In the genomic region with DNA sequence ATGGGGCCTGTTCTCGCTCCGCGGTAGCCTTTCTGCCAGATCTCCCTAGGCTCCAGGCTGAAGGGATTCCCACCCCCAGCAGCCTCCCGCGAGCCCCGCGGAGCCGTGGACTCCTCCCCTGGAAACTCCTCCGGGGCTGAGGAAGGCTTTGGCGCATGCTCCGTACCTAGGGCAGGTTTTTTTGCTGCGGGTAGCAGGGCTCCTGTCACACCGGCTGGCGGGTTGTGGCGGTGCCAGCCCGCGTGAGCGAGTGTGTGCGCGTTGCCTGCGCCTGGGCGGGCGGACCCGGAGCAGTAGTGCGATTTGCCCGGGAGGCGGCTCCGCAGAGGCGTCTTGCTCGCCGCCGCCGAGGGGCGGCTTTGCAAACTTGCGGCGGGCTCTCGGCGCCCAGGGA, we compare ENCODE assay signal across 8 mouse cellular contexts. TPM values are rescaled to one million over a fixed set of nuclear protein-coding genes. Genes with fewer than 3 reads are reported as not detected.
DNase-seq lines count a peak whose midpoint lies in the region; ATAC-seq and TF ChIP-seq lines count a peak whose summit lies in the region.

No protein-coding gene starts in this region.

- no peaks in the 10 kb centered on the region for H3K9me3 ChIP-seq in hindbrain, embryonic 13.5 days
- H3K9me3 ChIP-seq in lung, embryonic 14.5 days (ENCODE audit: low read depth, low read length) = no peaks in the 10 kb centered on the region

- no peak for TF ChIP-seq CTCF in cerebellum, adult 2 months (IDR thresholded peaks at IDR 0.05; ENCODE audit: borderline replicate concordance, insufficient read depth, low read depth, low read length)
- TF ChIP-seq CTCF in lung, embryonic 14.5 days (IDR thresholded peaks at IDR 0.05; ENCODE audit: low read depth) = peak; percentile 17

- TF ChIP-seq POLR2A in cerebellum, adult 2 months (IDR thresholded peaks at IDR 0.05; ENCODE audit: borderline replicate concordance, insufficient read depth, low read length) = peak; percentile 64; the same call in 1 of the 2 replicates

- DNase-seq in MN1 (ENCODE audit: low spot score) = peak; percentile 87
- DNase-seq in cerebellum, adult 2 months = peak; percentile 93 to 94
- DNase-seq in forelimb bud, embryonic 11.5 days (ENCODE audit: low read depth, low spot score) = peak; percentile 67
- peak; percentile 87 to 93 for DNase-seq in layer of hippocampus, postnatal 14 days (ENCODE audit: low spot score in 2 of 2)
- DNase-seq in lung, embryonic 14.5 days = peak; percentile 84
- peak; percentile 53 for DNase-seq in ovary, postnatal 36 days (ENCODE audit: low spot score)
- peak; percentile 68 for DNase-seq in yolk sac, embryonic 10.5 days (ENCODE audit: low spot score)

- H3K4me3 ChIP-seq in cerebellum, adult 2 months (replicated peaks; ENCODE audit: insufficient read depth, low read depth, low read length) = peak overlapping the region; percentile 75
- H3K4me3 ChIP-seq in hindbrain, embryonic 13.5 days = peak overlapping the region; percentile 76
- peak overlapping the region; percentile 68 for H3K4me3 ChIP-seq in lung, embryonic 14.5 days (ENCODE audit: low read depth, low read length)

- ATAC-seq in hindbrain, embryonic 13.5 days (ENCODE audit: low FRiP score) = peak; percentile 91
- peak; percentile 89 for ATAC-seq in lung, embryonic 14.5 days (ENCODE audit: insufficient read depth)

- no peaks in the 10 kb centered on the region for H3K36me3 ChIP-seq in hindbrain, embryonic 13.5 days
- no peaks in the 10 kb centered on the region for H3K36me3 ChIP-seq in lung, embryonic 14.5 days (ENCODE audit: insufficient read depth)

- no peaks in the 10 kb centered on the region for H3K27me3 ChIP-seq in cerebellum, adult 2 months (ENCODE audit: control insufficient read depth, insufficient read depth, low read length)
- H3K27me3 ChIP-seq in hindbrain, embryonic 13.5 days = peaks cover 74% of the 10 kb centered on the region
- H3K27me3 ChIP-seq in lung, embryonic 14.5 days (ENCODE audit: insufficient read depth, low read length) = peaks cover 42% of the 10 kb centered on the region

- H3K27ac ChIP-seq in cerebellum, adult 2 months (ENCODE audit: insufficient read depth, low read length) = 0 out of 2 replicates have a peak overlapping the region, but pooled peaks have one; percentile 1
- H3K27ac ChIP-seq in hindbrain, embryonic 13.5 days = peak overlapping the region; percentile 60
- no peak overlapping the region for H3K27ac ChIP-seq in lung, embryonic 14.5 days (ENCODE audit: low read depth)

- H3K9ac ChIP-seq in hindbrain, embryonic 13.5 days = peak overlapping the region; percentile 80
- peak overlapping the region; percentile 68 for H3K9ac ChIP-seq in lung, embryonic 14.5 days

- under 1% methylated on average over 38 of the region's 38 CpGs for WGBS in cerebellum, adult 2 months
- 0% methylated on average over 38 of the region's 38 CpGs for WGBS in hindbrain, embryonic 13.5 days
- 0% methylated on average over 35 of the region's 38 CpGs for WGBS in lung, embryonic 14.5 days

- no peaks in the 10 kb centered on the region for H3K4me1 ChIP-seq in cerebellum, adult 2 months (ENCODE audit: control insufficient read depth, insufficient read depth, low read length)
- H3K4me1 ChIP-seq in hindbrain, embryonic 13.5 days (replicated peaks) = peaks cover 17% of the 10 kb centered on the region
- peaks cover 5% of the 10 kb centered on the region; the same call in 1 of the 2 replicates for H3K4me1 ChIP-seq in lung, embryonic 14.5 days (ENCODE audit: insufficient read depth)

- H3K4me2 ChIP-seq in hindbrain, embryonic 13.5 days = peak overlapping the region; percentile 99
- H3K4me2 ChIP-seq in lung, embryonic 14.5 days = peak overlapping the region; percentile 87

RNA-seq across cellular contexts. Expression of gene Hs6st3, which starts 0.6 kb away (rescaled TPM):
- polyA plus RNA-seq in cerebellum, adult 2 months (2012; rRNA removed) = 6.4 and 6.6 TPM in 2 replicates
- 1.2 and 1.9 TPM in 2 replicates for polyA plus RNA-seq in hindbrain, embryonic 13.5 days (2015; fragmentation: Nextera tagmentation; extraction: Ambion mirVana)
- total RNA-seq in layer of hippocampus, postnatal 14 days (2021) = 10 to 100 TPM; 69.4 to 83.3 TPM
- polyA plus RNA-seq in lung, embryonic 14.5 days (2014; fragmentation: Nextera tagmentation; extraction: Ambion mirVana) = 1.1 and 1.4 TPM in 2 replicates

RNA-seq across cellular contexts. Expression of gene Uggt2, which starts 38.3 kb away (rescaled TPM):
- 32.6 and 36.2 TPM in 2 replicates for polyA plus RNA-seq in cerebellum, adult 2 months (2012; rRNA removed)
- polyA plus RNA-seq in hindbrain, embryonic 13.5 days (2015; fragmentation: Nextera tagmentation; extraction: Ambion mirVana) = 18.5 and 22.2 TPM in 2 replicates
- total RNA-seq in layer of hippocampus, postnatal 14 days (2021) = 10 to 100 TPM; 26.8 to 32.6 TPM
- 25.5 and 26.7 TPM in 2 replicates for polyA plus RNA-seq in lung, embryonic 14.5 days (2014; fragmentation: Nextera tagmentation; extraction: Ambion mirVana)
